9 mouse cellular contexts compared by ENCODE assay signal in the genomic region with DNA sequence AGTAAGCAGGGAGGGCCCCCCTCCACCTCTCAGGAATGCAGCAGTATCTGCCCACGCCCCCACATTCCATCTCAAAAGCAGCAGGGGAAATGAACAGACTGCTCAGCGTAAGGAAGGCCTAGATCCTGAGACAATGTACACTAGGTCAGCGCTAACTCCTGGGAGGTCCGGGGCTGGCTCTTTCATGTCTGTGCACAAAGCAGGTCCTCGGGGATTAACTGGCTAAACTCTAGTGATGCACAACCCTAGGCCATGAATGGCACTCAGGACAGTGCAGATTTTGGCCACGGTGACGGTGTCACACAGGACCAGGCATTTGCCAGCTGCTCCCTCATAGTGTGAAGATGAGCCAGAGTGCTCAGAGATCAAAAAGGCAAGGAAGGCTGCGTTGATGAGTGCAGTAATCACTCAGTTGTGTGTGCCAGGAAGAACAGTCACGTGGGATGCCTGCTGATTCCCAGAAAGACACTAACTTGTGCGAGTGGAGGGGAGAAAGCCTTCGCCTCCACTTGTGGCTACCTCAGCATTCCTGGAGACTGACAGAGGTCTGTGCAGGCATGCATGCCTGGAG. TPM values are rescaled to one million over a fixed set of nuclear protein-coding genes. Genes with fewer than 3 reads are reported as not detected.
DNase-seq lines count a peak whose midpoint lies in the region; ATAC-seq and TF ChIP-seq lines count a peak whose summit lies in the region.
"Had no signal": no experiment of that assay in that cellular context is flagged by ENCODE, and none has a peak within 500 bp of the region (broad histone marks: within the 10 kb centered on the region; RNA-seq: fewer than 3 reads in every experiment).

No protein-coding gene starts in this region.

- no peaks in the 10 kb centered on the region for H3K27me3 ChIP-seq in intestine, embryonic 14.5 days (replicated peaks; ENCODE audit: control insufficient read depth, insufficient read depth, low read length)
- H3K27me3 ChIP-seq in intestine, postnatal 0 days (replicated peaks; ENCODE audit: control insufficient read depth, insufficient read depth, low read length) = no peaks in the 10 kb centered on the region
- H3K27me3 ChIP-seq in embryonic facial prominence, embryonic 13.5 days = no peaks in the 10 kb centered on the region
- H3K27me3 ChIP-seq in limb, embryonic 14.5 days (ENCODE audit: control insufficient read depth, insufficient read depth, low read length) = no peaks in the 10 kb centered on the region

- no peak for TF ChIP-seq CTCF in intestine, postnatal 0 days (IDR thresholded peaks at IDR 0.05; ENCODE audit: low read depth)
- TF ChIP-seq CTCF in left cerebral cortex, adult 2 months (IDR thresholded peaks at IDR 0.05) = no peak

- DNase-seq in intestine, embryonic 14.5 days (ENCODE audit: low spot score) = no peak
- peak; percentile 62 for DNase-seq in NIH3T3 (ENCODE audit: low read depth)
- no peak for DNase-seq in limb, embryonic 14.5 days (ENCODE audit: low spot score)
- DNase-seq in frontal cortex, postnatal 14 days (ENCODE audit: low spot score in 2 of 2) = no peak
- no peak for DNase-seq in left cerebral cortex, adult 2 months (ENCODE audit: extremely low spot score in 1 of 2, low spot score in 2 of 2)
- DNase-seq: lung, postnatal 36 days had no signal

- no peak overlapping the region for H3K9ac ChIP-seq in intestine, embryonic 14.5 days (ENCODE audit: low read length)
- no peak overlapping the region for H3K9ac ChIP-seq in intestine, postnatal 0 days (ENCODE audit: low read depth, low read length)
- H3K9ac ChIP-seq in embryonic facial prominence, embryonic 13.5 days = no peak overlapping the region
- H3K9ac ChIP-seq in limb, embryonic 14.5 days (ENCODE audit: low read depth, low read length, severe bottlenecking) = 0 out of 2 replicates have a peak overlapping the region, but pooled peaks have one; percentile 2

- H3K4me1 ChIP-seq in intestine, embryonic 14.5 days (replicated peaks; ENCODE audit: control insufficient read depth, insufficient read depth, low read length) = peaks cover 6% of the 10 kb centered on the region; the same call in 1 of the 2 replicates
- H3K4me1 ChIP-seq in intestine, postnatal 0 days (replicated peaks; ENCODE audit: control insufficient read depth, insufficient read depth, low read length) = no peaks in the 10 kb centered on the region
- peaks cover 9% of the 10 kb centered on the region; the same call in 1 of the 2 replicates for H3K4me1 ChIP-seq in embryonic facial prominence, embryonic 13.5 days
- H3K4me1 ChIP-seq in limb, embryonic 14.5 days (ENCODE audit: control insufficient read depth, insufficient read depth, low read length) = no peaks in the 10 kb centered on the region

- H3K4me2 ChIP-seq in intestine, embryonic 14.5 days (ENCODE audit: low read length) = no peak overlapping the region
- no peak overlapping the region for H3K4me2 ChIP-seq in intestine, postnatal 0 days (replicated peaks; ENCODE audit: low read depth)
- no peak overlapping the region for H3K4me2 ChIP-seq in embryonic facial prominence, embryonic 13.5 days
- no peak overlapping the region for H3K4me2 ChIP-seq in limb, embryonic 14.5 days (replicated peaks; ENCODE audit: low read depth, low read length, severe bottlenecking)

- no peak for TF ChIP-seq POLR2A in limb, embryonic 14.5 days (IDR thresholded peaks at IDR 0.05; ENCODE audit: borderline replicate concordance, extremely low read depth, insufficient read depth, insufficient read length)

- no peaks in the 10 kb centered on the region for H3K9me3 ChIP-seq in intestine, embryonic 14.5 days (ENCODE audit: control insufficient read depth, low read length)
- H3K9me3 ChIP-seq in intestine, postnatal 0 days (ENCODE audit: control insufficient read depth) = no peaks in the 10 kb centered on the region
- H3K9me3 ChIP-seq in embryonic facial prominence, embryonic 13.5 days = no peaks in the 10 kb centered on the region
- no peaks in the 10 kb centered on the region for H3K9me3 ChIP-seq in limb, embryonic 14.5 days (ENCODE audit: control insufficient read depth, low read length)

- intact Hi-C loops in left cerebral cortex, adult 2 months (cut with DNase I) = no loop called here

- no peak overlapping the region for H3K27ac ChIP-seq in intestine, embryonic 14.5 days (ENCODE audit: low read depth)
- H3K27ac ChIP-seq in intestine, postnatal 0 days (ENCODE audit: low read depth, low read length) = no peak overlapping the region
- H3K27ac ChIP-seq in embryonic facial prominence, embryonic 13.5 days = peak overlapping the region; percentile 19; the same call in 1 of the 2 replicates
- H3K27ac ChIP-seq in limb, embryonic 14.5 days (replicated peaks; ENCODE audit: low read depth, low read length) = 0 out of 2 replicates have a peak overlapping the region, but pooled peaks have one; percentile 2
- no peak overlapping the region for H3K27ac ChIP-seq in left cerebral cortex, adult 2 months

- no peak overlapping the region for H3K4me3 ChIP-seq in intestine, embryonic 14.5 days (ENCODE audit: low read depth, low read length)
- no peak overlapping the region for H3K4me3 ChIP-seq in intestine, postnatal 0 days (ENCODE audit: low read depth, low read length)
- no peak overlapping the region for H3K4me3 ChIP-seq in embryonic facial prominence, embryonic 13.5 days
- no peak overlapping the region for H3K4me3 ChIP-seq in limb, embryonic 14.5 days (replicated peaks; ENCODE audit: low read length)
- no peak overlapping the region for H3K4me3 ChIP-seq in left cerebral cortex, adult 2 months

- peak; percentile 64; the same call in 1 of the 2 replicates for ATAC-seq in intestine, embryonic 14.5 days (replicated peaks; ENCODE audit: low FRiP score, low TSS enrichment, low read depth)
- ATAC-seq in intestine, postnatal 0 days = no peak
- ATAC-seq in embryonic facial prominence, embryonic 13.5 days (ENCODE audit: insufficient number of reproducible peaks, insufficient read depth, low FRiP score, low TSS enrichment, low read depth) = no peak
- ATAC-seq in limb, embryonic 14.5 days (ENCODE audit: low FRiP score, low read depth) = no peak
- ATAC-seq in granulocyte monocyte progenitor cell, adult 5-6 weeks (replicated peaks; ENCODE audit: poor library complexity, severe bottlenecking) = no peak

- WGBS in intestine, embryonic 14.5 days = 45% methylated on average over 11 of the region's 11 CpGs
- WGBS in intestine, postnatal 0 days = 60% methylated on average over 11 of the region's 11 CpGs
- 57% methylated on average over 11 of the region's 11 CpGs for WGBS in embryonic facial prominence, embryonic 13.5 days
- WGBS in limb, embryonic 14.5 days = 58% methylated on average over 11 of the region's 11 CpGs

- H3K36me3 ChIP-seq in intestine, embryonic 14.5 days (ENCODE audit: control insufficient read depth, insufficient read depth, low read length) = peaks cover 35% of the 10 kb centered on the region
- peaks cover 19% of the 10 kb centered on the region for H3K36me3 ChIP-seq in intestine, postnatal 0 days (ENCODE audit: control insufficient read depth, insufficient read depth)
- H3K36me3 ChIP-seq in embryonic facial prominence, embryonic 13.5 days = peaks cover 50% of the 10 kb centered on the region
- peaks cover 20% of the 10 kb centered on the region for H3K36me3 ChIP-seq in limb, embryonic 14.5 days (ENCODE audit: control insufficient read depth, insufficient read depth, low read length)

RNA-seq across cellular contexts. Expression of gene Golm1, which starts 28.9 kb away (rescaled TPM):
- polyA plus RNA-seq in intestine, embryonic 14.5 days (2014; fragmentation: Nextera tagmentation; extraction: Ambion mirVana) = 86.5 and 88.7 TPM in 2 replicates
- 29.6 and 34.3 TPM in 2 replicates for polyA plus RNA-seq in intestine, postnatal 0 days (2015; fragmentation: Nextera tagmentation; extraction: Ambion mirVana)
- 44.7 and 46.0 TPM in 2 replicates for polyA plus RNA-seq in embryonic facial prominence, embryonic 13.5 days (2015; fragmentation: Nextera tagmentation; extraction: Ambion mirVana)
- polyA plus RNA-seq in limb, embryonic 14.5 days (2012; rRNA removed) = 22.4 and 27.8 TPM in 2 replicates
- 43.2 and 45.8 TPM in 2 replicates for polyA plus RNA-seq in limb, embryonic 14.5 days (2014; fragmentation: Nextera tagmentation; extraction: Ambion mirVana)
- total RNA-seq in left cerebral cortex, adult 2 months (2021) = 10 to 100 TPM; 18.2 to 22.9 TPM
- 7.2 and 11.5 TPM in 2 replicates for total RNA-seq in granulocyte monocyte progenitor cell, adult 5-6 weeks (2014; fragmentation: Nextera tagmentation)
- 12.4 and 16.0 TPM in 2 replicates for total RNA-seq in granulocyte monocyte progenitor cell, adult 5-6 weeks (2017)

RNA-seq across cellular contexts. Expression of gene 4921517D22Rik, which starts 47.1 kb away (rescaled TPM):
- polyA plus RNA-seq in intestine, embryonic 14.5 days (2014; fragmentation: Nextera tagmentation; extraction: Ambion mirVana) = not detected in 2 replicates
- polyA plus RNA-seq in intestine, postnatal 0 days (2015; fragmentation: Nextera tagmentation; extraction: Ambion mirVana) = not detected in 2 replicates
- not detected in 2 replicates for polyA plus RNA-seq in embryonic facial prominence, embryonic 13.5 days (2015; fragmentation: Nextera tagmentation; extraction: Ambion mirVana)
- 0.12 TPM in 1 of 2 replicates, not detected in the other for polyA plus RNA-seq in limb, embryonic 14.5 days (2012; rRNA removed)
- polyA plus RNA-seq in limb, embryonic 14.5 days (2014; fragmentation: Nextera tagmentation; extraction: Ambion mirVana) = not detected in 2 replicates
- total RNA-seq in left cerebral cortex, adult 2 months (2021) = not detected
- total RNA-seq in granulocyte monocyte progenitor cell, adult 5-6 weeks (2014; fragmentation: Nextera tagmentation) = not detected in 2 replicates
- not detected in 2 replicates for total RNA-seq in granulocyte monocyte progenitor cell, adult 5-6 weeks (2017)

Comparison
In these comparisons a context has a peak if more than half of its experiments do, and no peak if none do; other contexts are left out.
1. H3K27ac ChIP-seq: peak in embryonic facial prominence, embryonic 13.5 days (single experiment) and limb, embryonic 14.5 days (single experiment); none in intestine, embryonic 14.5 days (single experiment), intestine, postnatal 0 days (single experiment) and left cerebral cortex, adult 2 months (single experiment).